Mouse (Mus musculus): ENCODE results near the gene Gpr108. TPM values are rescaled to one million over a fixed set of nuclear protein-coding genes. Genes with fewer than 3 reads are reported as not detected.
A peak's percentile ranks its signal among the peaks of the same experiment; 100 is the strongest.

Gpr108 gene
- total RNA-seq (2014; rRNA removed): 10.7 and 11.7 TPM in 2 replicates
- 19.3 and 23.7 TPM in 2 replicates for polyA plus RNA-seq (2012; rRNA removed)

GRCm38 (mm10) chr17:57248201-57248699 is at the start of gene Gpr108:
TSS of gene Gpr108 (minus strand) at chr17:57248446.
- WGBS: under 1% methylated on average over 12 of the region's 12 CpGs
- DNase-seq (ENCODE audit: extremely low read depth, low read depth, low spot score): peak; percentile 77
- Histone ChIP-seq H3K79me2 (ENCODE audit: control insufficient read depth, insufficient read depth, low read length) (no peaks in the 10 kb centered on the region), H3K27me3 (ENCODE audit: control insufficient read depth, insufficient read depth, low read length) (no peaks in the 10 kb centered on the region), H3K4me3 (ENCODE audit: insufficient read depth, low read depth, low read length) (peak within 1 kb of the TSS; percentile 92), H3K9ac (ENCODE audit: low read depth, low read length) (peak within 1 kb of the TSS; percentile 85), H3K27ac (replicated peaks; ENCODE audit: insufficient read depth, low read depth, low read length) (peak within 1 kb of the TSS; percentile 84), H3K36me3 (ENCODE audit: control insufficient read depth, insufficient read depth, low read length) (no peaks in the 10 kb centered on the region), H3K4me1 (ENCODE audit: control insufficient read depth, insufficient read depth, low read length) (peaks cover 15% of the 10 kb centered on the region)
- TF ChIP-seq POLR2A (IDR thresholded peaks at IDR 0.05; ENCODE audit: extremely low read depth, insufficient read depth, low read length) (no peak), CTCF (IDR thresholded peaks at IDR 0.05; ENCODE audit: low read depth, low read length) (peak; percentile 87)

GRCm38 (mm10) chr17:57297040-57297439 is 48.8 kb upstream of the Gpr108 start:
- TF ChIP-seq CTCF (IDR thresholded peaks at IDR 0.05; ENCODE audit: low read depth, low read length): no peak
- no peak for TF ChIP-seq POLR2A (IDR thresholded peaks at IDR 0.05; ENCODE audit: extremely low read depth, insufficient read depth, low read length)

GRCm38 (mm10) chr17:57295935-57296334 is 47.7 kb upstream of the Gpr108 start:
- 41% methylated on average over 9 of the region's 9 CpGs for WGBS
- TF ChIP-seq POLR2A (IDR thresholded peaks at IDR 0.05; ENCODE audit: extremely low read depth, insufficient read depth, low read length): no peak
- Histone ChIP-seq H3K79me2 (ENCODE audit: control insufficient read depth, insufficient read depth, low read length) (no peaks in the 10 kb centered on the region), H3K9ac (ENCODE audit: low read depth, low read length) (no peak overlapping the region), H3K4me1 (ENCODE audit: control insufficient read depth, insufficient read depth, low read length) (peaks cover 7% of the 10 kb centered on the region), H3K27me3 (ENCODE audit: control insufficient read depth, insufficient read depth, low read length) (no peaks in the 10 kb centered on the region), H3K36me3 (ENCODE audit: control insufficient read depth, insufficient read depth, low read length) (no peaks in the 10 kb centered on the region), H3K4me3 (ENCODE audit: insufficient read depth, low read depth, low read length) (no peak overlapping the region), H3K27ac (replicated peaks; ENCODE audit: insufficient read depth, low read depth, low read length) (no peak overlapping the region)
- DNase-seq (ENCODE audit: extremely low read depth, low read depth, low spot score): peak; percentile 91

More at GRCm38 (mm10) chr17:57297040-57297439, 48.8 kb upstream of the Gpr108 start:
- no peaks in the 10 kb centered on the region for H3K79me2 ChIP-seq (ENCODE audit: control insufficient read depth, insufficient read depth, low read length)
- DNase-seq (ENCODE audit: extremely low read depth, low read depth, low spot score): no peak
- H3K36me3 ChIP-seq (ENCODE audit: control insufficient read depth, insufficient read depth, low read length): no peaks in the 10 kb centered on the region
- no peak overlapping the region for H3K4me3 ChIP-seq (ENCODE audit: insufficient read depth, low read depth, low read length)
- no peak overlapping the region for H3K9ac ChIP-seq (ENCODE audit: low read depth, low read length)
- no peaks in the 10 kb centered on the region for H3K27me3 ChIP-seq (ENCODE audit: control insufficient read depth, insufficient read depth, low read length)
- H3K27ac ChIP-seq (replicated peaks; ENCODE audit: insufficient read depth, low read depth, low read length): no peak overlapping the region
- 91% methylated on average over 12 of the region's 12 CpGs for WGBS
- H3K4me1 ChIP-seq (ENCODE audit: control insufficient read depth, insufficient read depth, low read length): peaks cover 7% of the 10 kb centered on the region

GRCm38 (mm10) chr17:57292968-57293367 is 44.7 kb upstream of the Gpr108 start:
- H3K27ac ChIP-seq (replicated peaks; ENCODE audit: insufficient read depth, low read depth, low read length): no peak overlapping the region
- H3K36me3 ChIP-seq (ENCODE audit: control insufficient read depth, insufficient read depth, low read length): no peaks in the 10 kb centered on the region
- DNase-seq (ENCODE audit: extremely low read depth, low read depth, low spot score): no peak
- no peak overlapping the region for H3K4me3 ChIP-seq (ENCODE audit: insufficient read depth, low read depth, low read length)
- H3K9ac ChIP-seq (ENCODE audit: low read depth, low read length): no peak overlapping the region
- no peak for TF ChIP-seq POLR2A (IDR thresholded peaks at IDR 0.05; ENCODE audit: extremely low read depth, insufficient read depth, low read length)
- no peak for TF ChIP-seq CTCF (IDR thresholded peaks at IDR 0.05; ENCODE audit: low read depth, low read length)
- H3K4me1 ChIP-seq (ENCODE audit: control insufficient read depth, insufficient read depth, low read length): peaks cover 7% of the 10 kb centered on the region
- H3K79me2 ChIP-seq (ENCODE audit: control insufficient read depth, insufficient read depth, low read length): no peaks in the 10 kb centered on the region
- WGBS: 96% methylated on average over 9 of the region's 9 CpGs
- no peaks in the 10 kb centered on the region for H3K27me3 ChIP-seq (ENCODE audit: control insufficient read depth, insufficient read depth, low read length)

- Histone ChIP-seq H3K9ac (ENCODE audit: low read depth, low read length) (no peak overlapping the region), H3K79me2 (ENCODE audit: control insufficient read depth, insufficient read depth, low read length) (no peaks in the 10 kb centered on the region), H3K4me1 (ENCODE audit: control insufficient read depth, insufficient read depth, low read length) (peaks cover 7% of the 10 kb centered on the region), H3K27me3 (ENCODE audit: control insufficient read depth, insufficient read depth, low read length) (no peaks in the 10 kb centered on the region), H3K36me3 (ENCODE audit: control insufficient read depth, insufficient read depth, low read length) (no peaks in the 10 kb centered on the region), H3K4me3 (ENCODE audit: insufficient read depth, low read depth, low read length) (no peak overlapping the region), H3K27ac (replicated peaks; ENCODE audit: insufficient read depth, low read depth, low read length) (no peak overlapping the region)
- TF ChIP-seq POLR2A (IDR thresholded peaks at IDR 0.05; ENCODE audit: extremely low read depth, insufficient read depth, low read length) (no peak), CTCF (IDR thresholded peaks at IDR 0.05; ENCODE audit: low read depth, low read length) (no peak)
- WGBS: 90% methylated on average over 2 of the region's 2 CpGs
- DNase-seq (ENCODE audit: extremely low read depth, low read depth, low spot score): no peak
These were observed 44.1 kb upstream of the Gpr108 start for GRCm38 (mm10) chr17:57292302-57292701.

GRCm38 (mm10) chr17:57290671-57291055 is 42.4 kb upstream of the Gpr108 start:
- no peak overlapping the region for H3K9ac ChIP-seq (ENCODE audit: low read depth, low read length)
- 75% methylated on average over 7 of the region's 7 CpGs for WGBS
- DNase-seq (ENCODE audit: extremely low read depth, low read depth, low spot score): no peak
- no peaks in the 10 kb centered on the region for H3K79me2 ChIP-seq (ENCODE audit: control insufficient read depth, insufficient read depth, low read length)
- TF ChIP-seq POLR2A (IDR thresholded peaks at IDR 0.05; ENCODE audit: extremely low read depth, insufficient read depth, low read length): no peak
- TF ChIP-seq CTCF (IDR thresholded peaks at IDR 0.05; ENCODE audit: low read depth, low read length): no peak
- H3K27me3 ChIP-seq (ENCODE audit: control insufficient read depth, insufficient read depth, low read length): no peaks in the 10 kb centered on the region
- peaks cover 3% of the 10 kb centered on the region; the same call in 1 of the 2 replicates for H3K4me1 ChIP-seq (ENCODE audit: control insufficient read depth, insufficient read depth, low read length)
- H3K4me3 ChIP-seq (ENCODE audit: insufficient read depth, low read depth, low read length): no peak overlapping the region
- H3K27ac ChIP-seq (replicated peaks; ENCODE audit: insufficient read depth, low read depth, low read length): no peak overlapping the region
- H3K36me3 ChIP-seq (ENCODE audit: control insufficient read depth, insufficient read depth, low read length): no peaks in the 10 kb centered on the region

Data from liver, adult 2 months (tissue).